Mouse (Mus musculus): ENCODE results near the gene Arnt2. TPM values are rescaled to one million over a fixed set of nuclear protein-coding genes. Genes with fewer than 3 reads are reported as not detected.

Gene Arnt2
- polyA plus RNA-seq, 1 experiment from 2014 or later: 27.9 TPM

DNA sequence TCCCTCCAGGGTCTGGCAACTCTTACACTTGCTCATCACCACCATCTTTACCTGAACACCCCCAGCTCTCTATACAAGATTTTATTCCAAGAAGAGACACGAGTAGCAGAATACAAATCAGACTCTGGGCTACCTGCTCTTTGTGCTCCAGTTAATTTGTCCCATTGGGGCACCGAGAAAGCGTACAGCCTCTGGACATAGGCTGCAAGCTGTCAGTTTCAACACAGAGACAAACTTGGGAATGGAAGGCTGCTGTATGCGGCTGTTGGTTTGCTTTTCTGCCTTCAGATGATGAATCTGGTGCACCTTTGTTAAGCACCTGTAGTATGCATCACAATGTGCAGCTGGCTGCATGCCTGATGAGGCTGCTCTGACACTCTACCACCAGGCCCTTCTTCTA, 146.5 kb downstream of the Arnt2 start:
- no peaks in the 10 kb centered on the region for H3K4me1 ChIP-seq
- DNase-seq (ENCODE audit: extremely low spot score, low spot score): no peak
- 92% methylated on average over 4 of the region's 4 CpGs for WGBS
- peaks cover 93% of the 10 kb centered on the region for H3K36me3 ChIP-seq (replicated peaks)
- H3K4me3 ChIP-seq: no peak overlapping the region
- no peak overlapping the region for H3K27ac ChIP-seq
- H3K27me3 ChIP-seq (ENCODE audit: poor library complexity, severe bottlenecking): no peaks in the 10 kb centered on the region
- H3K9me3 ChIP-seq: no peaks in the 10 kb centered on the region

DNA sequence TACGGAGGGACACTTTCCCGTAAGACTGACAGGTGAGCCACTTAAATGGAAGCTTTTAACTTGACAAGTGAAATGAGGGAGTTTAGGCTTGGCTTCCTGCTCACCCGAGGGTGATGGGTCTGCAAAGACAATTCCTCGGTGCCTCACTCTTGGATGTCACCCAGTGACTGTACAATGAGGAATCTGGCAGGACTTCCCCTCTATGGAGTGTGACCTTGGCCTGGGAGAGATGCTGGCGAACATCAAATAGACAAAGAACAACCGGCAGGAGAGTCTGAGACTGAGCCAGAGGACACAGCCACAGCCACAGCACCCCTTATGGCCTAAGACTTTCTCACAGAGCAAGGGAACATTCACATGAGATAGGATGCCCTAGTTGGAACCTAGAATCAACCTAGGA, 148.6 kb downstream of the Arnt2 start:
- Histone ChIP-seq H3K36me3 (replicated peaks) (peaks cover 90% of the 10 kb centered on the region), H3K27ac (no peak overlapping the region), H3K4me3 (no peak overlapping the region), H3K27me3 (ENCODE audit: poor library complexity, severe bottlenecking) (no peaks in the 10 kb centered on the region), H3K4me1 (no peaks in the 10 kb centered on the region), H3K9me3 (no peaks in the 10 kb centered on the region)
- WGBS: 92% methylated on average over 6 of the region's 6 CpGs
- no peak for DNase-seq (ENCODE audit: extremely low spot score, low spot score)

GRCm38 (mm10) chr7:84260401-84260800, 149.6 kb downstream of the Arnt2 start:
- Histone ChIP-seq H3K4me1 (no peaks in the 10 kb centered on the region), H3K27ac (no peak overlapping the region), H3K27me3 (ENCODE audit: poor library complexity, severe bottlenecking) (no peaks in the 10 kb centered on the region), H3K9me3 (no peaks in the 10 kb centered on the region), H3K36me3 (replicated peaks) (peaks cover 85% of the 10 kb centered on the region), H3K4me3 (no peak overlapping the region)
- DNase-seq (ENCODE audit: extremely low spot score, low spot score): no peak
- 94% methylated on average over 4 of the region's 4 CpGs for WGBS

DNA sequence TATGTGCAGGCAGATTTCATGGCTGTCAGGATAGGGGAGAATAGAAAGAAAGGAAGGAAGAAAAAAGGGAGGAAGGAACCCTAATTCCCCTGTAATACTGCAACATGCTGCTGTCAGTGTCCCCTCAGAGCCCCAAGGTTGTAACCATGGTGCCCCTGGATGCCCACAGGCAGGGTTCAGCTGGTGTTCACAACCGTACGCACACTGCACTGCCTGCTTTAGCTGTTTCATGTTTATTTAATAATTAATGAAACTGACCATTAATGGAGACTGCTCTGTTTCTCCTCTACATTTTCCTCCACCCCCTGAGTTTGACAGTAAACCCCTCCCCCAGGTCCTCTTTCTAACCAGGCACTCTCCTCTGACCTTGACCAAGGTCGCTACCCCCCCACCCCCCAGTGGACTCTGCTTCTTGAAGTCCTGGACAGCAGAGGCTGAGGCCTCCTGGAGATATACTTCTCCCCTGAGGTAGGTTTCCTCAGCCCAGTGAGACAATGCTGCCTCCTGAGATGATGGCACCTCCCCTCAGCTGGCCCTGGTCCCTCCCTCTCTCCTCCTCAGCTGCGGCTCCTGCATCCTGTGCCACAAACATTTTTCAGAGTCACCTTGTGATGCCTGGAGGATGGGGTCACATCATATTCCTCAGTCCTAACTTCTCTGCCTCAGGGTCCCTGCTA, 150.5 kb downstream of the Arnt2 start:
- no peaks in the 10 kb centered on the region for H3K9me3 ChIP-seq
- H3K36me3 ChIP-seq (replicated peaks): peaks cover 86% of the 10 kb centered on the region
- no peaks in the 10 kb centered on the region for H3K4me1 ChIP-seq
- whole genome bisulfite sequencing: 81% methylated on average over 4 of the region's 4 CpGs
- H3K27ac ChIP-seq: no peak overlapping the region
- no peak for DNase-seq (ENCODE audit: extremely low spot score, low spot score)
- H3K4me3 ChIP-seq: no peak overlapping the region
- H3K27me3 ChIP-seq (ENCODE audit: poor library complexity, severe bottlenecking): no peaks in the 10 kb centered on the region

DNA sequence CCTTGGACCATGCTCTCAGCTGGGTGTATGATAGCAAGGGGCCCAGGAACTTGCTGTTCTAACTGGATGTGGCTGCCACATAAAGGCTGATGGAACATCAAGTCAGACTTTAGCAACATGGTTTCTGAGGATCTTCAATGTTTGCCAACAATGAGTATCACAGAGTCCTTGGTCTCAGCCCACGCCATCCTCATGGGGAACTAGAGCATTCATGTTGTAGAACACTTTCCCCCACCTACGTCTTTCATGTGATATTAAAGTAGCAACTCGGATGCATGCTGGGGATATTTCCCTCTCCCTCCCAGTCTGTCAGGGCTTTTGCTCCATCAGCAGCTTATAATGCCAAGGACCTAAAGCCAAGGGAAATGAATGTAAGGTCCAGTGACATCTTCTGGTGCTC, 153.3 kb downstream of the Arnt2 start:
- Histone ChIP-seq H3K36me3 (replicated peaks) (peaks cover 86% of the 10 kb centered on the region), H3K27ac (no peak overlapping the region), H3K4me3 (no peak overlapping the region), H3K4me1 (no peaks in the 10 kb centered on the region), H3K27me3 (ENCODE audit: poor library complexity, severe bottlenecking) (no peaks in the 10 kb centered on the region), H3K9me3 (no peaks in the 10 kb centered on the region)
- no peak for DNase-seq (ENCODE audit: extremely low spot score, low spot score)
- WGBS: 89% methylated on average over 3 of the region's 3 CpGs

GRCm38 (mm10) chr7:84256245-84256644, 153.7 kb downstream of the Arnt2 start:
- no peaks in the 10 kb centered on the region for H3K9me3 ChIP-seq
- peaks cover 86% of the 10 kb centered on the region for H3K36me3 ChIP-seq (replicated peaks)
- no peak for DNase-seq (ENCODE audit: extremely low spot score, low spot score)
- H3K27me3 ChIP-seq (ENCODE audit: poor library complexity, severe bottlenecking): no peaks in the 10 kb centered on the region
- H3K4me1 ChIP-seq: no peaks in the 10 kb centered on the region
- H3K27ac ChIP-seq: no peak overlapping the region
- WGBS: 83% methylated on average over 1 of the region's 1 CpGs
- no peak overlapping the region for H3K4me3 ChIP-seq

DNA sequence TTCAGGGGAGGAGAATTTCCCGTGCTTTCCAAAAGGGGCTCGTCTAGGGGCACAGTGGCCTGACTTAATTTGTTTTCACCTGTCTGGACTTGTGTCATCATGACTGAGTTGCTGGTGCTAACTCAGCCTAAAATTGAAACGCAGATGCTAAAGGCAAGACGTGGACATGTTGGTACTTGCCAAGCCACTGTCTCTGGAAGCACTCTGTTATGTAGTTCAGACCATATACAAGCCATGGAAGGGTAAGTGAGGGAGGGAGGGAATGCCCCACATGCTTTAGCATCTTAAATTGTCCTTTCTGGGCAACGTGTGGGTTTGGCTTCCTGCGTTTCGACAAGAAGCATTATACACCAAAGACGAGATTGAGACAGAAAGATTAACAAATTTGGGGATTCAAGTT, 155.1 kb downstream of the Arnt2 start:
- peaks cover 86% of the 10 kb centered on the region for H3K36me3 ChIP-seq (replicated peaks)

DNA sequence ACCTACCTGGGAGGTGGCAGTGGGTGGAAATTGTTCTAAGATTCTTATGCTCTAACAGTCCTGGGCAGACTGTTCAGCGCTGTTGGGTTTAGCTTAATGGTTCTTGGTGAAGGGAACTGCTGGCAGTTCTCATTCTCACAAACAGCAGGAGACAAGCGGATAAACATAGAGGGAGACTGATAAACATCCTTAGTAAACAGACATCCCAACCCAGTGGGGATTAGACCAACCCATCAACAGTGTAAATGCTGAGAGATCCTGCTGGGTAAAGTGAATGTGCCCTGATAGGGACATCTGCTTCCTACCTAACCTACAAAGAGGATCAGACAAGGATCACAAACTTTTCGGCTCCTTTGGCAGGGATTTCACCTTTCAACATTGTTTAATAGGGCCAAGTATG, 155.7 kb downstream of the Arnt2 start:
- H3K4me3 ChIP-seq: no peak overlapping the region
- no peak for DNase-seq (ENCODE audit: extremely low spot score, low spot score)
- H3K4me1 ChIP-seq: no peaks in the 10 kb centered on the region
- H3K27ac ChIP-seq: no peak overlapping the region
- H3K27me3 ChIP-seq (ENCODE audit: poor library complexity, severe bottlenecking): no peaks in the 10 kb centered on the region
- peaks cover 87% of the 10 kb centered on the region for H3K36me3 ChIP-seq (replicated peaks)
- WGBS: 66% methylated on average over 3 of the region's 3 CpGs
- H3K9me3 ChIP-seq: no peaks in the 10 kb centered on the region

More for the DNA sequence above, 155.1 kb downstream of the Arnt2 start:
- Histone ChIP-seq H3K9me3 (no peaks in the 10 kb centered on the region), H3K4me3 (no peak overlapping the region), H3K27ac (no peak overlapping the region), H3K27me3 (ENCODE audit: poor library complexity, severe bottlenecking) (no peaks in the 10 kb centered on the region), H3K4me1 (no peaks in the 10 kb centered on the region)
- 79% methylated on average over 8 of the region's 8 CpGs for WGBS
- no peak for DNase-seq (ENCODE audit: extremely low spot score, low spot score)

DNA sequence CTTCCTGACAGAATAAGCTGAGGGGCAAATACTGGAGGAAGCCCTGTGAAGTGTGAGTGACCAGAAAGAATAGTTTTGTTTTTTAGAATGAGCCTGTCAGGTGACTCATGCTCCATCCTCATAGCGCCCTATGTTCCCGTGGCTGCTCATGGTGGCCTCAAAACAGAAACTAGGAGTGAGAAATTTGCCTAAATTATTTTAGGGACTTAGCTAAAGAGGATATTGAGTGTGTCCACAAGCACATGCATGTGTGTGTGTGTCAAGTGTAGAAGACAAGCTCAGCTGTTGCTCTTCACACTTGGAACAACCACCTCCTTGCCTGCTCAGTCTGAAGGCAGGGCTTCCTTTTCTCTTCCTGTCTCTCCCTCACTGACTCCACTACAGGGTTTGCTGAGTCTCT, 158.3 kb downstream of the Arnt2 start:
- WGBS: 84% methylated on average over 2 of the region's 2 CpGs
- Histone ChIP-seq H3K9me3 (no peaks in the 10 kb centered on the region), H3K4me3 (no peak overlapping the region), H3K27me3 (ENCODE audit: poor library complexity, severe bottlenecking) (no peaks in the 10 kb centered on the region), H3K36me3 (replicated peaks) (peaks cover 80% of the 10 kb centered on the region), H3K27ac (no peak overlapping the region), H3K4me1 (peaks cover 11% of the 10 kb centered on the region)
- DNase-seq (ENCODE audit: extremely low spot score, low spot score): no peak

DNA sequence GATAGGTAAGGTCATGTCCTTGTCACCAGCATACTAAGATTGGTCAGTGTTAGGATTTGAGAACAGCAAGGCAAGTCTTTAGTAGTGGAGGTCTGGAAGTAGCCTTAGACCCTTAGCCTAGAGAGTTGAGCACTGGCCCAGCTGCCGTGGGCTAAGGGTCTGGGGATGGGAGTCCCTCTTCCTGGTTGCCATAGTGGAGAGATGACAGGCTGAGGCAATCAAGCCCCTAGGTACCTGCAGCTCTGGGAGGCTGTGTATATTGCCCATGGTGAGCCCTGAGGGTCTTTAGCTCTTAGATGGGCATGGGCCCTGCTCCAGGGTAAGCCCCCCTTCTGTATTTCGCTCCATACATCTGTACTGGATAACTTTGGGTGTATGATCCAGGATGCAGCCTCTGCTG, 159.2 kb downstream of the Arnt2 start:
- H3K27me3 ChIP-seq (ENCODE audit: poor library complexity, severe bottlenecking): no peaks in the 10 kb centered on the region
- H3K4me1 ChIP-seq: peaks cover 11% of the 10 kb centered on the region
- H3K9me3 ChIP-seq: no peaks in the 10 kb centered on the region
- no peak overlapping the region for H3K4me3 ChIP-seq
- H3K36me3 ChIP-seq (replicated peaks): peaks cover 73% of the 10 kb centered on the region
- no peak overlapping the region for H3K27ac ChIP-seq
- no peak for DNase-seq (ENCODE audit: extremely low spot score, low spot score)
- 96% methylated on average over 2 of the region's 2 CpGs for WGBS

DNA sequence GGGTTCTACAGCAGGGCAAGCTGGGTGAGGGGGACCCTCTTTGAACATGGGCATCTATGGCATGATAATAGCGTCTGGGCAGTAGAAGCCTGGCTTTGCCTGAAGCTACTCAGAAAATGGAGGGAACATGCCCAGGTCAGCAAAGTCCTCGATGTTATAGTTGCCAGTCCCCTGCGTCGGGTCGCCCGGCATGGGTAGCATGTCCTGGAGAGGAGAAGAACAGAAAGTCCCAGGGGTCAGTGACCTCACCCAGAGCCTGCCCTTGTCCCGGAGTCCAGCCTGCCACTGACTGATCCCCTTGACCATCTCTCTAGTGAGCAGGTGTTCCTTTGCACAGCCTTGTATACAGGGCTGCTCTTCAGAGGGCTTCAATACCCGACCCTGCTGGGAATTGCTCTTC, 160.0 kb downstream of the Arnt2 start:
- no peak for DNase-seq (ENCODE audit: extremely low spot score, low spot score)
- H3K27me3 ChIP-seq (ENCODE audit: poor library complexity, severe bottlenecking): no peaks in the 10 kb centered on the region
- no peak overlapping the region for H3K4me3 ChIP-seq
- WGBS: 88% methylated on average over 8 of the region's 8 CpGs
- H3K27ac ChIP-seq: no peak overlapping the region
- H3K4me1 ChIP-seq: peaks cover 11% of the 10 kb centered on the region
- no peaks in the 10 kb centered on the region for H3K9me3 ChIP-seq
- peaks cover 67% of the 10 kb centered on the region for H3K36me3 ChIP-seq (replicated peaks)

DNA sequence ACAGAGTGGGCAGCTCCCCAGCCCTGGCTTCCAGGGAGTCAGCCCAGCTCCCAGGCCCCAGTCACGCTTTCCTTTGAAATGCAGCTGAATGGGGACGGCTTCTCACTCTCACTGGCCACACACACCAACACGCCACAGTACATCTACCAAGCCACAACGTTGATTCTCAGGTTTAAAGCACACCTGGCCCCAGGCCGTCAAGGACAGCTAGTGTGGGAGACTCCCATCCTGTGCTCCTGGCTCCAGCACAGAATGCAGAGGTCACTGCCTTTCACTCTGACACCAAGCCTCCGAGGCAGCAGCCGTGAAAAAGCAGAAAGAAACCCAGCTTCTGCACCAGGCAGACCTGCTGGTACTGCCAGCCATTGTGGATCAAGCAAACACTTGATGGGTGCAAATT, 160.6 kb downstream of the Arnt2 start:
- H3K4me1 ChIP-seq: peaks cover 11% of the 10 kb centered on the region
- H3K36me3 ChIP-seq (replicated peaks): peaks cover 61% of the 10 kb centered on the region
- H3K27me3 ChIP-seq (ENCODE audit: poor library complexity, severe bottlenecking): no peaks in the 10 kb centered on the region
- H3K4me3 ChIP-seq: no peak overlapping the region
- no peak overlapping the region for H3K27ac ChIP-seq
- DNase-seq (ENCODE audit: extremely low spot score, low spot score): no peak
- H3K9me3 ChIP-seq: no peaks in the 10 kb centered on the region
- WGBS: 63% methylated on average over 7 of the region's 7 CpGs

DNA sequence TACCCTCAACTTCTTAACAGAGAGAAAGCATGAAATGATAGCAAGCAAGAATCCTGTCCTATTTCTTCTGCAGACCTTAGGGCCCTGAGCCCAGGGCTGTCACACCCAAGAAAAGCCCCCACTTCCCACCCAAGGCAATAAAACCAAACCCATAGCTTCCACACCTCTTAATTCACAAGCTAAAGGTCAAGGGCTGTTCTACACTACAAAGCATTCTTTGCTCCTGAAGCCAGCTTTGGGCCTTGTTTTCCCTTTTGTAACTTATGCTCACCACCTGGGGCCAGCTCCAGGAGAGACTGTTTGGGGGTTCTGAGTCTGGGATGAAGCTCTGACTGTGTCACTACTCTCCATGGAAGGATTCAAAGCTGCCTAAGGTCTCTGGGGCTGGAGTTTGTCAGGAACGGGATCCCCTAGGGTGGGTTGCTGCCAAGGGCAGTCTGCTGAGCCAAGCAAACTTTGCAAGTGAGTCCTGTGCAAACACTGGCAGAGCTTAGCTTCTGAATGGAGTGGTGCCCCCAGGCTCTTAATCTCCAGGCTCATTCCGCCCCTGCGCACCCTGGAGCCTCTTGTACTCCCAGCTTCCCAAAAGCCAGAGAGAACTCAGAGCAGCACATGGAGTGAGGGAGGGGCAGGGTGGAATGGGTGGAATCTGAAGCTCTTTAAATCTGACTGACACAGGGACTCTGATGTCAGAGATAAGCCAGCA, 161.9 kb downstream of the Arnt2 start:
- Histone ChIP-seq H3K36me3 (replicated peaks) (peaks cover 49% of the 10 kb centered on the region), H3K27ac (no peak overlapping the region), H3K9me3 (no peaks in the 10 kb centered on the region), H3K4me1 (peaks cover 11% of the 10 kb centered on the region), H3K4me3 (no peak overlapping the region), H3K27me3 (ENCODE audit: poor library complexity, severe bottlenecking) (no peaks in the 10 kb centered on the region)
- WGBS: 22% methylated on average over 3 of the region's 3 CpGs
- DNase-seq (ENCODE audit: extremely low spot score, low spot score): no peak

Data from forebrain, embryonic 10.5 days (tissue).